Mouse (Mus musculus) small intestine, adult 2 months (tissue): ENCODE results near the gene Cela1.

Experiments
- CTCF ChIP-seq: fragments of 200-500 bp; IDR thresholded peaks from 2 replicates; pipeline ENCODE4 v1.5.1; 2012; ENCODE audit warnings: low read depth, mild to moderate bottlenecking, control low read depth, inconsistent platforms, low read length, moderate library complexity, mixed read lengths; ENCODE audit not compliant: insufficient replicate concordance, insufficient read length; ENCODE audit errors: extremely low read depth
- POLR2A ChIP-seq: fragments of 200-500 bp; IDR thresholded peaks from 2 replicates; pipeline ENCODE4 v1.6.1; 2012; ENCODE audit warnings: low read depth, mild to moderate bottlenecking, control low read depth, inconsistent platforms, low read length, moderate library complexity

DNA sequence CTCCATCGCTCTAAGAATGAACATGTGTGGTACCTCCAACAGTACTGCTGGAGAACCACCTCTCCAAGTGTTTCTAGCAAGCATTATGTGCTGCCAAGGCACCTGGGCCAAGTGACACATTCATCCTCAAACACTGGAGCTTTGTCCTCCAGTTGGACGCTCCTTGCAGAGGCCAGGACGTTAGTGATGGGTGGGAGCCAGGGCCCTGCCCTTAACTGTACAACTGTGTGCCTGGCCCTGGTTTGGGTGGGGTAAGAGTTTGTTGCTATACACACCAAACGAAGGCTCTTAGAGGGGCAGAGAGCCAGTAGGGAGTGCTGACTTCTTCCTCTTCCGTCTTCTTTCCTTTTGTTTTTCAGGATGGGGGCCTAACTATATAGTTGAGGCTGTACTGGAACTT is 12.7 kb upstream of the Cela1 start:
- no peak for TF ChIP-seq POLR2A
- no peak for TF ChIP-seq CTCF
